25 mouse cellular contexts compared by ENCODE assay signal in genomic region chr13:60129541-60129940, GRCm38 (mm10). TPM values are rescaled to one million over a fixed set of nuclear protein-coding genes. Genes with fewer than 3 reads are reported as not detected.
A peak's percentile ranks its signal among the peaks of the same experiment; 100 is the strongest.
DNase-seq lines count a peak whose midpoint lies in the region; ATAC-seq and TF ChIP-seq lines count a peak whose summit lies in the region.
"Had no signal": no experiment of that assay in that cellular context is flagged by ENCODE, and none has a peak within 500 bp of the region (broad histone marks: within the 10 kb centered on the region; RNA-seq: fewer than 3 reads in every experiment).

No protein-coding gene starts in this region.

- DNase-seq in embryonic facial prominence, embryonic 10.5 days (ENCODE audit: low spot score) = no peak
- peak; percentile 72 for DNase-seq in heart, adult 11 months
- peak; percentile 22 for DNase-seq in kidney, postnatal 0 days (ENCODE audit: low spot score)
- no peak for DNase-seq in kidney, postnatal 14 days
- DNase-seq in limb, embryonic 10.5 days (ENCODE audit: low spot score) = no peak
- DNase-seq: adrenal gland, adult 8-10 months; adrenal gland, postnatal 14 days; adrenal gland, postnatal 36 days; B cell, adult 2 months; cerebellum, adult 11-12 months; cerebellum, adult 2 months; cerebellum, adult 9-10 months; cerebellum, postnatal 10 days; cerebellum, postnatal 25 days; forebrain, postnatal 0 days had no signal

- no peaks in the 10 kb centered on the region; the same call in 1 of the 2 replicates for H3K9me3 ChIP-seq in embryonic facial prominence, embryonic 15.5 days (replicated peaks)
- no peaks in the 10 kb centered on the region for H3K9me3 ChIP-seq in embryonic facial prominence, embryonic 10.5 days
- no peaks in the 10 kb centered on the region for H3K9me3 ChIP-seq in heart, embryonic 11.5 days (replicated peaks; ENCODE audit: control insufficient read depth, low read length)
- H3K9me3 ChIP-seq in kidney, postnatal 0 days (replicated peaks; ENCODE audit: low read length) = no peaks in the 10 kb centered on the region
- no peaks in the 10 kb centered on the region for H3K9me3 ChIP-seq in limb, embryonic 10.5 days (replicated peaks)
- H3K9me3 ChIP-seq: embryonic facial prominence, embryonic 13.5 days; forebrain, embryonic 12.5 days had no signal

- no peak overlapping the region for H3K4me2 ChIP-seq in embryonic facial prominence, embryonic 15.5 days (replicated peaks)
- no peak overlapping the region for H3K4me2 ChIP-seq in heart, embryonic 11.5 days
- no peak overlapping the region for H3K4me2 ChIP-seq in kidney, postnatal 0 days (ENCODE audit: low read length)
- H3K4me2 ChIP-seq: embryonic facial prominence, embryonic 13.5 days; forebrain, embryonic 12.5 days had no signal

- WGBS in embryonic facial prominence, embryonic 15.5 days = 60% methylated on average over 9 of the region's 9 CpGs
- 82% methylated on average over 9 of the region's 9 CpGs for WGBS in embryonic facial prominence, embryonic 10.5 days
- 72% methylated on average over 9 of the region's 9 CpGs for WGBS in heart, embryonic 11.5 days (ENCODE audit: insufficient replicate concordance)
- WGBS in kidney, postnatal 0 days = 26% methylated on average over 9 of the region's 9 CpGs
- WGBS in limb, embryonic 10.5 days = 65% methylated on average over 9 of the region's 9 CpGs

- no peak for ATAC-seq in embryonic facial prominence, embryonic 15.5 days (ENCODE audit: insufficient number of reproducible peaks, low FRiP score, low TSS enrichment, low read depth)
- no peak for ATAC-seq in heart, embryonic 11.5 days (replicated peaks; ENCODE audit: insufficient number of reproducible peaks, low FRiP score, low TSS enrichment)
- ATAC-seq in kidney, postnatal 0 days (replicated peaks; ENCODE audit: low FRiP score, low read depth) = no peak
- ATAC-seq: activated CD4-positive, CD25-positive, alpha-beta regulatory T cell, adult 4 months; CD4-positive, CD25-positive, alpha-beta regulatory T cell, adult 4 months; forebrain, embryonic 14.5 days; forebrain, postnatal 0 days; Patski had no signal

- TF ChIP-seq CTCF in kidney, postnatal 0 days (IDR thresholded peaks at IDR 0.05; ENCODE audit: low read depth) = no peak

- no peaks in the 10 kb centered on the region for H3K27me3 ChIP-seq in embryonic facial prominence, embryonic 15.5 days
- peaks cover 33% of the 10 kb centered on the region for H3K27me3 ChIP-seq in embryonic facial prominence, embryonic 10.5 days (replicated peaks; ENCODE audit: low read depth, poor library complexity, severe bottlenecking)
- no peaks in the 10 kb centered on the region for H3K27me3 ChIP-seq in heart, embryonic 11.5 days (ENCODE audit: control insufficient read depth, insufficient read depth, low read length)
- H3K27me3 ChIP-seq in kidney, postnatal 0 days (ENCODE audit: insufficient read depth, low read length) = 0 out of 2 replicates have a peak, but pooled peaks cover 3% of the 10 kb centered on the region
- H3K27me3 ChIP-seq in limb, embryonic 10.5 days (ENCODE audit: low read depth, poor library complexity, severe bottlenecking) = 0 out of 2 replicates have a peak, but pooled peaks cover 13% of the 10 kb centered on the region
- H3K27me3 ChIP-seq: CH12.LX; embryonic facial prominence, embryonic 13.5 days; Patski had no signal

- H3K36me3 ChIP-seq in embryonic facial prominence, embryonic 15.5 days = no peaks in the 10 kb centered on the region
- no peaks in the 10 kb centered on the region for H3K36me3 ChIP-seq in embryonic facial prominence, embryonic 10.5 days (replicated peaks)
- no peaks in the 10 kb centered on the region for H3K36me3 ChIP-seq in heart, embryonic 11.5 days (ENCODE audit: control insufficient read depth, insufficient read depth, low read length)
- H3K36me3 ChIP-seq in kidney, postnatal 0 days (ENCODE audit: insufficient read depth, low read length) = no peaks in the 10 kb centered on the region
- H3K36me3 ChIP-seq in limb, embryonic 10.5 days = no peaks in the 10 kb centered on the region
- H3K36me3 ChIP-seq: embryonic facial prominence, embryonic 13.5 days; forebrain, embryonic 12.5 days; G1E had no signal

- H3K27ac ChIP-seq in embryonic facial prominence, embryonic 15.5 days (replicated peaks) = peak overlapping the region; percentile 17
- H3K27ac ChIP-seq in embryonic facial prominence, embryonic 10.5 days (replicated peaks) = no peak overlapping the region
- H3K27ac ChIP-seq in heart, embryonic 11.5 days (ENCODE audit: low read depth, low read length) = no peak overlapping the region
- no peak overlapping the region for H3K27ac ChIP-seq in kidney, postnatal 0 days
- peak overlapping the region; percentile 9; the same call in 1 of the 2 replicates for H3K27ac ChIP-seq in limb, embryonic 10.5 days
- H3K27ac ChIP-seq: embryonic facial prominence, embryonic 13.5 days; forebrain, embryonic 12.5 days had no signal

- no peak overlapping the region for H3K4me3 ChIP-seq in embryonic facial prominence, embryonic 15.5 days (replicated peaks)
- no peak overlapping the region for H3K4me3 ChIP-seq in embryonic facial prominence, embryonic 10.5 days
- no peak overlapping the region for H3K4me3 ChIP-seq in heart, embryonic 11.5 days (ENCODE audit: low read depth, low read length)
- no peak overlapping the region for H3K4me3 ChIP-seq in kidney, postnatal 0 days (replicated peaks; ENCODE audit: low read depth, low read length)
- H3K4me3 ChIP-seq in limb, embryonic 10.5 days = no peak overlapping the region
- H3K4me3 ChIP-seq: embryonic facial prominence, embryonic 13.5 days; forebrain, embryonic 12.5 days had no signal

- peaks cover 16% of the 10 kb centered on the region for H3K4me1 ChIP-seq in embryonic facial prominence, embryonic 15.5 days
- peaks cover 51% of the 10 kb centered on the region for H3K4me1 ChIP-seq in embryonic facial prominence, embryonic 10.5 days
- H3K4me1 ChIP-seq in heart, embryonic 11.5 days (ENCODE audit: control insufficient read depth, insufficient read depth, low read length) = 0 out of 2 replicates have a peak, but pooled peaks cover 5% of the 10 kb centered on the region
- peaks cover 15% of the 10 kb centered on the region for H3K4me1 ChIP-seq in kidney, postnatal 0 days (replicated peaks; ENCODE audit: insufficient read depth, low read length)
- peaks cover 83% of the 10 kb centered on the region for H3K4me1 ChIP-seq in limb, embryonic 10.5 days

- no peak overlapping the region for H3K9ac ChIP-seq in embryonic facial prominence, embryonic 15.5 days
- no peak overlapping the region for H3K9ac ChIP-seq in heart, embryonic 11.5 days (ENCODE audit: low read depth, low read length)
- no peak overlapping the region for H3K9ac ChIP-seq in kidney, postnatal 0 days (ENCODE audit: low read depth, low read length)
- H3K9ac ChIP-seq: embryonic facial prominence, embryonic 13.5 days; forebrain, embryonic 12.5 days; forebrain, postnatal 0 days had no signal

RNA-seq across cellular contexts. Expression of gene Gas1, which starts 47.6 kb away (rescaled TPM):
- 236 and 242 TPM in 2 replicates for polyA plus RNA-seq in embryonic facial prominence, embryonic 15.5 days (2015; fragmentation: Nextera tagmentation; extraction: Ambion mirVana)
- 77.9 and 78.3 TPM in 2 replicates for polyA plus RNA-seq in embryonic facial prominence, embryonic 10.5 days (2016; fragmentation: Nextera tagmentation; extraction: Ambion mirVana)
- 36.2 and 38.2 TPM in 2 replicates for polyA plus RNA-seq in heart, embryonic 11.5 days (2014; fragmentation: Nextera tagmentation; extraction: Ambion mirVana)
- 84.7 and 116 TPM in 2 replicates for polyA plus RNA-seq in kidney, postnatal 0 days (2015; fragmentation: Nextera tagmentation; extraction: Ambion mirVana)
- 143 and 161 TPM in 2 replicates for polyA plus RNA-seq in limb, embryonic 10.5 days (2016; fragmentation: Nextera tagmentation; extraction: Ambion mirVana)
- polyA plus RNA-seq: activated CD4-positive, CD25-positive, alpha-beta regulatory T cell, adult 4 months; CD4-positive, CD25-positive, alpha-beta regulatory T cell, adult 4 months; G1E had no signal

Comparison
In these comparisons a context has a peak if more than half of its experiments do, and no peak if none do; other contexts are left out.
1. H3K27ac ChIP-seq: peak in embryonic facial prominence, embryonic 15.5 days (single experiment) and limb, embryonic 10.5 days (single experiment); none in embryonic facial prominence, embryonic 10.5 days (single experiment), heart, embryonic 11.5 days (single experiment) and kidney, postnatal 0 days (single experiment).
2. DNase-seq: peak in heart, adult 11 months (single experiment) and kidney, postnatal 0 days (single experiment); none in embryonic facial prominence, embryonic 10.5 days (single experiment), kidney, postnatal 14 days (single experiment) and limb, embryonic 10.5 days (single experiment).